Mouse (Mus musculus) urinary bladder, adult 18-20 months (tissue): ENCODE data around the gene Fam53b.

Source experiments
- DNase-seq, 2 experiments: peaks; one replicate each; pipeline ENCODE4 v3.0.0; 2022; ENCODE audit warnings: low spot score in 2 of 2, mixed read lengths in 2 of 2

The Fam53b gene

GRCm38 (mm10) chr7:132767233-132767998 lies 46.3 kb downstream of the Fam53b start:
- no peak for DNase-seq

GRCm38 (mm10) chr7:132766235-132766871 lies 47.3 kb downstream of the Fam53b start:
- DNase-seq: no peak

GRCm38 (mm10) chr7:132765629-132766186 lies 48.0 kb downstream of the Fam53b start:
- no peak for DNase-seq

- no peak for DNase-seq
Measured at GRCm38 (mm10) chr7:132764896-132765491, 48.7 kb downstream of the Fam53b start.

GRCm38 (mm10) chr7:132764314-132764713 lies 49.4 kb downstream of the Fam53b start:
- DNase-seq: no peak

GRCm38 (mm10) chr7:132763911-132764310 lies 49.8 kb downstream of the Fam53b start:
- no peak for DNase-seq

- no peak for DNase-seq
Measured at GRCm38 (mm10) chr7:132763351-132763750, 50.3 kb downstream of the Fam53b start.

- no peak for DNase-seq
Measured at GRCm38 (mm10) chr7:132761409-132761808, 52.3 kb downstream of the Fam53b start.

- no peak for DNase-seq
Measured at GRCm38 (mm10) chr7:132760589-132761180, 53.0 kb downstream of the Fam53b start.

GRCm38 (mm10) chr7:132759926-132760325 lies 53.8 kb downstream of the Fam53b start:
- no peak for DNase-seq

- DNase-seq: no peak
Measured at GRCm38 (mm10) chr7:132759405-132759891, 54.2 kb downstream of the Fam53b start.

GRCm38 (mm10) chr7:132758875-132759274 lies 54.8 kb downstream of the Fam53b start:
- DNase-seq: no peak

GRCm38 (mm10) chr7:132756325-132756724 lies 57.4 kb downstream of the Fam53b start:
- no peak for DNase-seq

GRCm38 (mm10) chr7:132754389-132754750 lies 59.3 kb downstream of the Fam53b start:
- DNase-seq: no peak

GRCm38 (mm10) chr7:132753518-132754388 lies 59.9 kb downstream of the Fam53b start:
- DNase-seq: no peak

- DNase-seq: no peak
Measured at GRCm38 (mm10) chr7:132751716-132752115, 62.0 kb downstream of the Fam53b start.

GRCm38 (mm10) chr7:132749504-132749903 lies 64.2 kb downstream of the Fam53b start:
- no peak for DNase-seq

GRCm38 (mm10) chr7:132748076-132748769 lies 65.5 kb downstream of the Fam53b start:
- DNase-seq: no peak

GRCm38 (mm10) chr7:132747096-132747495 lies 66.6 kb downstream of the Fam53b start:
- no peak for DNase-seq

GRCm38 (mm10) chr7:132742912-132743311 lies 70.8 kb downstream of the Fam53b start:
- no peak for DNase-seq
